Mouse (Mus musculus): ENCODE data around the gene Acer2.
"Not testable (repeated sequence)": the region's sequence is repeated elsewhere in the genome, so short reads cannot be mapped to it uniquely, and the experiment has no call there.

Acer2 gene

DNA sequence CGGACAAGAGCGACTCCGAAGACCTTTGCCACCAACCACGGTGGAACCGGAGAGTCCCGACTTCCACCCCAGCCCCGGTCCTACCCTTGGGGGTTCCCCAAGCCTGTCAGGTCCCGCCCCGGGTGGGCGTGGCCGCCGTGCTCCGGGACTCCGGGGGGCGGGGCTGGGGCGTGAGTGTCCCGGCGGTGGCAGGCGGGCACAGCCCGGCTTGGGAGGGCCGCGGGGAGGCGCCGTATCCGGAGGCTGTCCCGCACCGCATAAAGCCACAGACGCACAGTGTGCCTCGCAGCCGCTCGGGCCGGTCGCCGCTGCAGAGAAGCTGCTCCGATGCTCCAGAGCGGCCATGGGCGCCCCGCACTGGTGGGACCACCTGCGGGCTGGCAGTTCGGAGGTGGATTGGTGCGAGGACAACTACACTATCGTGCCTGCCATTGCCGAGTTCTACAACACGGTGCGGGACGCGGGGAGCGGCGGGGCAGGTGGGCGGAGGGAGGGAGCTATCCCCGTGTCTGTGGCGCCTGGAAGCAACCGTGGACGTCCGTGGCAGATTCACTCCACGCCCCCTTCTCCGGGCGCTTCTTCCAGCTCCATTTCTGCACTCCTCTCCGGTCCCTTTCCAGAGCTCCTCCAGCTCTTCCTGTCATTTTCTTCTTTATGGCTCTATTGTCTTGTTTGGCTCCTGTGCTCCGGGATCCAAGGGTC, at the start of gene Acer2:
Acer2 (plus strand) TSS at position 251 of the 702 bp plus-strand sequence.
- peak; percentile 68 to 81 for DNase-seq (ENCODE audit: low spot score in 2 of 2)

DNA sequence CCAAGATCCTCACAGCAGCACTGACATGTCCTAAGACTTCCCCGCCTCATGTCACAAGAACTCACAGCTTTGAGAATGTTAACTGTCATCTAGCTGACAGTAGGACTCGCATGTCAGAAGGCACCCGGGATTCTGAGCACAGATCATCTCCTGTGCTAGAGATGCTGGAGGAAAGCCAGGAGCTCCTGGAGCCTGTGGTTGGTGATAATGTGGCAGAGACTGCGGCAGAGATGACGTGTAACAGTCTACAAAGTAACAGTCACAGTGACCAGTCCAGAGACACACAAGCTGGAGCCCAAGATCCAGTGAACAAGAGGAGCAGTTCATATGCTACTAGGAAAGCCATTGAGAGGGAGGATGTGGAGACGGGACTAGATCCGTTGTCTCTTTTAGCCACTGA, 49.1 kb upstream of the Acer2 start:
- no peak for DNase-seq (ENCODE audit: low spot score in 2 of 2)

DNA sequence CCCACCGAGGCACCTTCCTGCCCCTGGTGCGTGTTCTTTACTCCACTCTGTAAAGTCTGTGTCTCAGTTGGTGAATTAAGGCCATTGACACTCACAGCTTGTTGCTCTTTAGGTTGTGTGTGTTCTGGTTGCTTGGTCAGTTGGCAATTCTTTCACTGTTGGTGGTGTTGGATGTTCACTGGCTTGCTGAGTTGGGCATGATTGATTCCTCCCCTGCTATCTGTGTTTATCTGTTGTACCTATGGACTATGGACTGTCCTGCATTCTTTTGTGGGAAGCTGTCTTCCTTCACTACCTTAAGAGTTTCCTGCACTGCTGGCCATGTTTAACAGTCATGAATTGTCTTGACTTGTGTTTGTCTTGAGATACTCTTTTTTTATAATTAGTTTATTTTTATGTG, 42.3 kb upstream of the Acer2 start:
- no peak for DNase-seq (ENCODE audit: low spot score in 2 of 2)

- DNase-seq (ENCODE audit: low spot score in 2 of 2) = not testable (repeated sequence)
These were observed 33.1 kb upstream of the Acer2 start for GRCm38 (mm10) chr4:86841141-86841540.

DNA sequence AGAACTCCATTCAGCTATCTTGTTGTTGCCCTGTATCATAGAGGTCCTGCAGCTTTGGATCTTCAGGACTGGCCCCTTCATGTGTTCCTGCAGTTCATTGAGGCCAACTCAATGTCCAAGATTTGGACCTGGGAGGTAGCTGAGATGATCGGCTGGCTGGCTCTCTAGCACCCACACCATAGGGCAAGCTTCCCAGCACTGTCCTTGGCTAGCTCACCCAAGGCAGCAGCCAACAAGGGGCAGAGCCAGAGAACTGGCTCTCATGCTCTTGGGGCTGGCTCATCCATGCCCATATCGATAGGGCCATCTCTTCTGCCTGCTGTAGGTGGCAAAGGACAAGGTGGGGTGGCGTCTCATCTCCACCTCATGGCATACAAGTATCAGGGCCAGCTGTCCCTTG, 28.8 kb upstream of the Acer2 start:
- DNase-seq (ENCODE audit: low spot score in 2 of 2) = no peak

GRCm38 (mm10) chr4:86847246-86847645, 26.9 kb upstream of the Acer2 start:
- no peak for DNase-seq (ENCODE audit: low spot score in 2 of 2)

- no peak for DNase-seq (ENCODE audit: low spot score in 2 of 2)
These were observed 22.9 kb upstream of the Acer2 start for GRCm38 (mm10) chr4:86851331-86851730.

DNA sequence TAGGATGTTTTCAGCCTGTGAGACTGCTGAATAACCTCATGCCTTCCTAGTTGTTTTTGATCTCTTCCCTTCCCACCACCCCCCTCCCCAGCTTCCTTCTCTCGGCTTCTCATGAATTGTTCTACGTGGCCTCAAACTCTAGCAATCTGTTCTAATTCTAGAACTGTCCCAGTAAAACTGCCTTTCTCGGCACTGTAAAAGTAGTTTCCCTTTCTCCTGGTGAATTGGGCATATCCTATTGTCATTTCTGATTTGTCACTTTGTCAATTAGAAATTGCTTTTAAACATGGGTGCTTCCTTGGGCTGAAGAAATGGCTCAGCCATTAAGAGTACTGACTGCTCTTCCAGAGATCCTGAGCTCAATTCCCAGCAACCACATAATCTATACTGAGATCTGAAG, 22.2 kb upstream of the Acer2 start:
- DNase-seq (ENCODE audit: low spot score in 2 of 2) = no peak

GRCm38 (mm10) chr4:86852813-86853590, 21.2 kb upstream of the Acer2 start:
- DNase-seq (ENCODE audit: low spot score in 2 of 2) = no peak

DNA sequence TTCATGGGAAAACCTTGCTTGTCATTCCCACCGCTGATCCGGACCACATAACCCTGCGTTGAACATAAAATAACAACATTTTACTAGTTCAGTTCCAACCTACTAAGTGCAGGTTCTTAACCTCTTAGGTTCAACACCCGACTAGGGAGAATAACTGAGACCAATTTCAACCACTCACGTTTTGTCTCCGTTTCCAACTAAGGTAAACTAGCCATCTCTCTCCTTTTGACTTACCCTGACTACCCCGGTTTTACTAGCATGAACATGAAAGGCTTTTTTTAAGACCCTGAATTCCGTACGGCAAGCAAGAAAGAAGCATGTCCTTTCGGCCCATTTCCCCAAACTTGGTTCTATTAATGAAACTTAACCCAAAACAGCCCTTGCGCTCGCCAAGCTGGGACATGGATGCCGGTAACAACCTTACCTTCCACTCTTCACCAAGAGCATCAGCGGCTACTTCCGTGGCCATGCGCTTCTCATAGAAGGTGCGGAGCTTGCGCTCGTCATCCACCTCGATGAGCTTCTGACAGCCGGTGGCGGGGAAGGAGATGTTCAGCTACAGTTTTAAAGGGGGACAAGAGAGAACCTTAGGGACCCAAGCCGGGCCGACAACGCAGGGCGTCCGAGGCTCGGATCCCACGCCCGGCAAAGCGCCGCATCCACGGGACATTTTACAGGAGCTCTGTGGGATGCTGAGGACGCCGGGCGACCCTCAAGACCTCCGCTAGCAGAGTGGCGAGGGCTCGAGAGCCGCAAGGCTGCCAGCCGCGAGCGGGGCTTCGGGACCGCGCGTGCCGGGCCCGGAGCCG, 17.7 kb upstream of the Acer2 start:
- DNase-seq (ENCODE audit: low spot score in 2 of 2) = no peak

- peak; percentile 93 to 96 for DNase-seq (ENCODE audit: low spot score in 2 of 2)
These were observed 16.8 kb upstream of the Acer2 start, which contains the start of gene Rps6 for GRCm38 (mm10) chr4:86857113-86858069. Gene Rps6, minus strand, starts transcription at chr4:86857412.

DNA sequence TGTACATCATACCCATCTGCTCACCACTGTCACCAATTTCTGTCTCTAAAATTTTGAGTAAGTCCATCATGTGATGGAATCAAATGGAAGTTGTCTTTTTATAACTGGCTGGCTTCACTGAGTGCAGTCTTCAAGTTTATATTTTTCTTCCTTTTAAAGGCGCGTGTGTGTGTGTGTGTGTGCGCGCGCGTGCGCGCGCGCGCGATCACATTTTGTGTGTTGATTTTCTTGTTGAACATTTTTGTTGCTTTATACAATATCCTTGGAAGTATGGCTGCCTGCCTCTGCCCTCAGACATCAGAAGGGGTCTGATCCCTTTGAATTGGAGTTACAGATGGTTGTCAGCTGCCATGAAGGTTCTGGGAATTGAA, 16.1 kb upstream of the Acer2 start:
- DNase-seq (ENCODE audit: low spot score in 2 of 2) = no peak

- no peak for DNase-seq (ENCODE audit: low spot score in 2 of 2)
These were observed 10.1 kb upstream of the Acer2 start for GRCm38 (mm10) chr4:86864087-86864486.

DNA sequence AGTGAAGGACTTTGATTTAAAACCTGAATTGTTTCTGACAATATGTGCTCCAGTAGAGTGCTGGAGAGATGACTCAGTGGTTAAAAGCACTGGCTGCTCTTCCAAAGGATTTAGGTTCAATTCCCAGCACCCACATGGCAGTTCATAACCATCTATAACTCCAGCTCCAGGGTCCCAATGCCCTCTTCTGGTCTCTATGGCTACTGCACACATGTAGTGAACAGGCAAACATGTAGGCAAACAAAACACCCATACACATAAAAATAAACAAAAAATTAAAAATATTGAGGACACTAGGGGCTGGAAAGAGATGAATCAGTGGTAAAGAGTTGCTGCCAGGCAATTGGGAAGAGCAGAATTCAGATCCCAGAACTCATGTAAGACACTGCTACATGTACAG, 2.2 kb upstream of the Acer2 start:
- no peak for DNase-seq (ENCODE audit: low spot score in 2 of 2)

DNA sequence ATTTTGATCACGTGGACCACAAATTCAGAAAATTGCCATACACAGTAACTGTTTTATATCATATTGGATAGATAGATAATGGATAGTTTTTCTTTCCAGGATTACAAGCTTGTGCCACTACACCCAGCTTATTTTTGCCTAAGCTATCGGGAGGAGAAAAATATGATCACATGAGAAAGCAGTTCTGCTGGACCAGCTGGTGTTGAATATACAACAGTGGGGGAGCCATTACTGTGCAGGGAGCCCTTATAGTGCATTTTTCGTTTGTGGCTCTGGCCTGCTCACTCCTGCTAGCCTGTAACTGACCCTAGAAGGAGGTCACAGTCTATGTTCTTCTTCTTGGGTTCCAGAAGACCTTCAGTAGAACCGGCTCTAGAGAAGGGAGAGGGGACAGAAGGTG, 1.1 kb upstream of the Acer2 start:
- no peak for DNase-seq (ENCODE audit: low spot score in 2 of 2)

DNA sequence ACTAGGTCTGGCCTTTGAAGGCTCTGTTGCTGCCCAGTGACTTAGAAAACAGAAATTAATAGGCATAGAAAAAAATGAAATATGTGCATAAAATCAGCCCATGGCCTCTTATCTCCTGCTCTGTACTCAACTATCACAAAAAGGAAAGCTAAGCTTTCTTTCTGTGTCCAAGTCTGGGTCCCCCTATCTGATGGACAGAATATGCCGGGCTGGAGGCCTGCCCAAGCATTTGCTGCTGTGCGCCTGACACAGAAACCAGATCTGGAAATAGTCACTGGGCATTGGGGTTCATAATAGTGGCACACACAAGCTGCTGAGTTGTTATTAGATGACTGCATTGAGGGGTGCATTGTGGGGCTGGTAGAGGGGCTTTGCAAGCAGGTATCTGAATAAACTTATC, 5.3 kb downstream of the Acer2 start:
- DNase-seq (ENCODE audit: low spot score in 2 of 2) = no peak

DNA sequence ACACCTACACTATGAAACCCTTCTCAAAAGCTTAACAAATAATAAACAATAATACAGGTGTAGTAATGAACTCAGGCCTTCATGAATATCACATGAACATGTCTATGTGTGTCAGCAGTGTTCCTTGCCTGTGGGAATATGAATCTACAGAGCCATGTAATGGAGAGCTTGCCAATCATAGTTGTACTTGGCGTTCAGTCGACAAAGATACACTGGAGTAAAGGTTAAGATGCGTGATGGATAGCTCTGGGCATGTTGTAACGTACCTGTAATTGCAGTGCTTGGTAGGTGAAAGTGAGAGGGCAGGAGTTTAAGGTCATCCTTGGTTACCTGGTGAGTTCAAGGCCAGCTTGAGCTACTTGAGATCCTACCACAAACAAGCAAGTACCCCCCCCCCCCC, 7.0 kb downstream of the Acer2 start:
- DNase-seq (ENCODE audit: low spot score in 2 of 2) = no peak

DNA sequence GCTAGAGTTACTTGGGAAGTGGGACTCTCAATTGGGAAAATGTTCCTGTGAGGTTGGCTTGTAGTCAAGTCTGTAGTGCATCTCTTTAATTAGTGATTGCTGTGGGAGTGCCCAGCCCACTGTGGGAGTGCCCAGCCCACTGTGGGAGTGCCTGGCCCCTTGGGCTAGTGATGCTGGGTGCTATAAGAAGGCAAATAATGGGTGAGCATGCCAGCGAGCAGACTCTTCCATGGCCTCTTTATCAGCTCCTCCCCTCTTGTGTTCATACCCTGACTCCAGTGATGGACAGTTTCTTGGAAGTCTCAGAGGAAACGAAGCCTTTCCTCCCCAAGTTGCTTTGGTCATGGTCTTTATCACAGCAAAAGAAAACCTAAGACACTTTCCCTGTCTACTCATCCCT, 8.2 kb downstream of the Acer2 start:
- no peak for DNase-seq (ENCODE audit: low spot score in 2 of 2)

DNA sequence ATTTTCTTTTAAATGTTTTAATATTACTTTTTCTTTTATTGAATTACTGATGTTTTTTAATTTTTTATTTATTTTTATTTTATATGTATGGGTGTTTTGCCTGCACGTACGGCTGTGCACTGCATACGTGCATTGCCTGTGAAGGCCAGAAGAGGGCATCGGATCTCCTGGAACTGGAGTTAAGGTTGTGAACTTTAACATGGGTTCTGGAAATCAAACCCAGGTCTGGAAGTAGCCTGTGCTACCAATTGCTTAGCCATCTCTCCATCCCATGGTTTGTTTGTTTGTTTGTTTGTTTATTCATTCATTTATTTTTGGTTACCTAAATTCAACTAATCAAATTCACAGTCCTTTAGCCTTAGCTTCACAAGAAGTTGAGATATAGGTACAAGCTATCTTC, 10.7 kb downstream of the Acer2 start:
- no peak for DNase-seq (ENCODE audit: low spot score in 2 of 2)

DNA sequence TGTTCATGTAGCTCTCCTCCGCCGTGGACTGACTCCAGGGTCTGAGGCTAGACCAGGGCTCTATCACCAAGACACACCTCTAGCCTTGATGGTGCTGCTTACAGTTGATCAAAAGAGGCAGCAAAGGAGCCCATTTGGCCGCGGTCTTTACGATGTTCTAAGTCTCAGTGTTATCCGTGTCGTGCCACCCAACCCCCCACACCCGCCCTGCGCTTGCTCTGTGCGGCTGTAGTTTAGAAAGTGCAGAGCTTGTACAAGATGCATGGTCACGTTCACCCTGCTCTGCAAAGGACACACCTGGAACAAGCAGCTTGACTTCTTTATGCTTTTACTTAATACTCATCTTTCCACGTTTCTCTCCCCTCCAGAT, 11.6 kb downstream of the Acer2 start:
- no peak for DNase-seq (ENCODE audit: low spot score in 2 of 2)

GRCm38 (mm10) chr4:86886160-86886878, 12.1 kb downstream of the Acer2 start:
- DNase-seq (ENCODE audit: low spot score in 2 of 2) = no peak

Measured in frontal cortex, postnatal 10 days (tissue).